Mouse (Mus musculus) ovary, postnatal 10 days (tissue): Measurements from ENCODE around the gene Uqcrq.

Source experiments
- DNase-seq: peaks from one replicate; pipeline ENCODE4 v3.0.0; 2022; ENCODE audit warnings: low spot score

Uqcrq gene

DNA sequence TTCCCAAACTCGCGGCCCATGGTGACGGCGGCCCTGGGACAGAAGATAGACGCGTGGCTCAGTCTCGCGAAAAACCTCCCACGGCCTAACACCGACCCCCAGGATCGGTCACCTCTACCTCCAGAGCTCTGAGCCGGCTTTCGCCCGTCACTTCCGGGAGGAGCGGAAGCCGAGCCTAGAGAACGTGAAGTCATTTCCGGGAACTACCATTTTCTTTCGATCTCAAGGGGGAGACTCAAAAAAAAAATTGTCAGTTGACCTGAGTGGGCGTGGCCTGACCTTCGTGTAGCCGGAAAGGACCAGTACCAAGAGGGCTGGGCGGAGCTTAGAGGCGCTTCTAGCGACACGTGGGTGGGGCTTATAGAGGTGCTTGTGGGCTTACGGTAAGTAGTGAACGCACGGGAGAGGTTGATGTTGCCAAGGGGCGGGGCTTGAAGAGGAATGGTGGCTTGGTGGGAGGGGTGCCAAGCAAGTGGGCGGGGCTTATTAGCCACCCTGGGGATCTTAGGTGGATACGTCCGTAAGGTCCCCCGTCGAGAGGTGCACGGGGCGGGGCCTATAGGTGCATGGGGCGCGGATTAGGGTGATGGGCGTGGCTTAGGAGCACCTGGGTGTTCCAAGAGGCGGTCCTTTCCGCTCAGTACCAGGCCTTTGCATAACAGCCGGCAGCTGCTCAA is at the start of gene Uqcrq, which contains the start of gene Gdf9:
TSS of gene Uqcrq (minus strand) at position 162 of the 677 bp plus-strand sequence.
TSS of gene Gdf9 (plus strand) at position 354 of the 677 bp plus-strand sequence.
- peak; percentile 91 for DNase-seq

DNA sequence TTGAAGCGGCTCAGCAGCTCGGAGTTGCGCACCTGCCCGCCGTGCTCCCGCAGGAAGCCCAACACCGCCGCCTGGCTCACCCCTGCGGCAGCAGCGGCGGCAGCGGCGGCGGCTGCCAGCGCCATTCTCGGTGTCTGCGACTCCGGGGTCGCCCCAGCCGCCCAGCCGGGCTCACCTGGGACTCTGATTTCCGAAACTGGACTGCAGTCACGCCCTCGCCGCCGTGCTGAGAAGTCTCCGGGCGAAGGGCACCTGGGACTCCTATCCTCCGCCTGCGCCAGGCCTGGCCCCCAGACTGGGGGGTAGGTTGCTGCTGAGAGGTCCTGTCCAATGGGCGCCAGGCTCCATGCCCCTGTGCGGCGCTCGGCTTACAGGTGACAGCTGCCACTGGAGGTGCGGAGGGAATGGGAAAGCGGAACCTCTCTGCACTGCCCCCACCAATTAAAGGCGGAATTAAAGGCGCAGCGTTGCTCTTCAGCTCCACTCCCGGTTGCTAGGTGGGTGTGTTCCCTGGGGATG is 49.2 kb upstream of the Uqcrq start, which contains the start of the genes Gm9945 and Sowaha:
TSS of gene Gm9945 (plus strand) at position 384 of the 519 bp plus-strand sequence.
TSS of gene Sowaha (minus strand) at position 492 of the 519 bp plus-strand sequence.
- no peak for DNase-seq

DNA sequence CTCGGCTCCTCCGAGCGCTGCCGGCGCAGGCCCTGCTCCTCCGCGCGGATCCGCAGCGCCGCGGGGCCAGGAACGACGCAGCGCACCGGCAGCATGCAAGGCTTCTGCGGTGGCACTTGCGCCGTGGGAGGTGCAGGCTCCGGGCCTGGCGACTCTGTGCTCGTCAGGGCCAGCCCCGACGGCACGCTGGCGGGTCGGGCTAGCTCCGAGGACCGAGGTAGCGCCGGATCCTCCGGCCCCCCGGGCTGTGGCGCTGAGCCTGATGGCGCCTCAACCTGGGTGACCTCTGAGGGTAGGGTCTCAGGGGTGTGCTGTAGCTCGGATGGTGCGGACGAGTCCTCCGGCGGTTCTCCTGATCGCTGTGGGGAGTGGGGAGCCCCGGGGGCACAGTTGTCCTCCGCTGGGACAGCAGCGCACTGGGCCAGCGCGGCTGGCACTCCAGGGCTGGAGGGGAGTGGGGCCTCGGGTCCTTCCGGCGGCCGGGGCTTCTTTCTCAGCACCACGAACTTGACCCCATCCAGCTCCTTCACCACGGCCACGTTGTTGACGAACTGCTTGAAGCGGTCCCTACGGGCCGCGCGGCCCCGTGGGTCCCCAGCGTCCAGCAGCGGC is 48.6 kb upstream of the Uqcrq start:
- peak; percentile 4 for DNase-seq

DNA sequence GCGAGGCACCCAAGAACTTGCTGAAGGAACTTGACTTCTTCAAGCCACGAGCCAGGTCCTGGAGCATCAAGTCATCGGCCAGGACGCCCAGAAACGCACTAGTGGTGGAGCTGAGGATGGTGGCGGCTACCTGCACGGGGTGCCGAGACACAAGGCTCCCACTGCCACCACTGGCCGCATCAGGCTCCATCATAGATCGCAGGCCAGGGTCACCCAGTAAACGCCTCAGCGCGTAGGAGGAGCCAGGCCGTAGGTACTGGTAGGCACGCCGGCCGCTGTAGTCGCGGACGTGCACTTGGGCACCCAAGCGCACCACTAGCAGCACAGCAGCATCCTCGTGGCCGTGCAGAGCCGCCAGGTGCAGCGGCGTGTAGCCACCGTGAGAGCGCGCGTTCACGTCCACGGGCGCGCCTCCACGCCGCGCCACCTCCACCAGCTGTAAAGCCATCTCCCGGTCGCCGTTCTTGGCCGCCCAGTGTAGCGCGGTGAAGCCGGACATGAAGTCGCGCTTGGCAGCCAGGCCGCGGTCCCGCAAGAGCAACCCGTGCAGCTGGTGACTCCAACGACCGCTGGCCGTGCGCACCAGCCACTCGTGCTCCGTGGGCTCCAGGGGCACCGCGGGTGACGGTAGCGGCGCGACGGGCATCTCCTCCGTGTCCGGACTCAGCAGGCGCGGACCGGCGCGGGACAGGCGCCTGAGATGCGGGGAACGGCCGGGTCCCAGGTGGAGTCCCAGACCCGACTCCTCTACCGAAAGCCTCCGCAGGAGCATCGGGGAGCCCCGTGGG is 47.9 kb upstream of the Uqcrq start:
- no peak for DNase-seq

DNA sequence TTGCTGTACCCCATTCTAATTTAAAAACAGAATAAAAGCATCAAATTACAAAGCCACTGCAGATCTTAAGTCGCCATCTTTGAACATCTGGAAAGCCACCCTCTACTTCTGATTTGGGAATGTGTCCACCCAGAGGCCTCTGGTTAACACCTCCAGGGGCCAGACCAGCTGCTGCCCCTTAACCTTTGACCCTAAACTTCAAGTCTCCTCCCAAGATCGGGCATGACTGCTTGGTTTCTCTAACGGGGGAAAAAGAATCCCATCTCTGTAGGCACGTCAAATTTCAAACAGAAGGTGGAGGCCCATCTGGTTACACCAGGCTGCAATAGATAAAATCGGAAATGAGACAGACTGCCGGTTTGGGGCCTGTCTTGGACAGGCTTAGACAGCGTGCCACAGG is 47.2 kb upstream of the Uqcrq start:
- DNase-seq: no peak

DNA sequence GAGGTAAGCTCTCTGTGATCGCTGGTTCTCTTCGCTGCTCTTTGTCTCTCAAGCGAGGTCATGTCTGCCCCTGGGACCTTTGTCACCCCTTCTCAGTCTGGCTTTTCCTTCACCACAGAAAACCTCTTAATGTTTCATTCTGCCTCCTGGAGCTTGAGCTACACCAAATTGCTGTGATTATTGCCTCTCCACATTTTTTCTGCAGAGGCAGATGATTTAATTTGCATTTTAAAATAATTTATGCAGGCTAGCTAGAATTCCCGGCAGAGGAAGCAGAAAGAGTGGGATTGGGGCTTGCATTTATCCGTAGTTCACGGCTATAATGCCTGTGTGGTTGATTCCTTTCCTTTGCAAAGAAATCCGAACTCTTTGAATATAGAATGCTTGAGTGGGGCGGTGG is 45.0 kb upstream of the Uqcrq start:
- no peak for DNase-seq

DNA sequence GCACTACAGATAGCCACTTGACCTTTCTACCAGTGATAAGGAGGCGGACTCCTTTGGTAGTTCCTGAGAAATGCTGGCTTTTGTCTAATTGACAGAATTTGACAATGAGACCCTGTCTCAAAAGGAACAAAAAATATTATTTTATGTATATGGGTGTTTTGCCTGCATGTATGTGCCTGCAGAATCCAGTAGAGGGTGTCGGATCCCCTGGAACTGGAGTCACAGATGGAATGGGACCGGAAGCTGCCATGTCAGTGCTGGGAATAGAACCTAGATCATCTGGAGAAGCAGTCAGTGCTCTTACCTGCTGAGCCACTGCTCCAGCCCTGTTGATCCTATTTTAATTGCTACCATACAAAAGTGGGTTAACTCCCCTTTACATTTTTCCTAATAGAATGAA is 42.1 kb upstream of the Uqcrq start:
- no peak for DNase-seq

DNA sequence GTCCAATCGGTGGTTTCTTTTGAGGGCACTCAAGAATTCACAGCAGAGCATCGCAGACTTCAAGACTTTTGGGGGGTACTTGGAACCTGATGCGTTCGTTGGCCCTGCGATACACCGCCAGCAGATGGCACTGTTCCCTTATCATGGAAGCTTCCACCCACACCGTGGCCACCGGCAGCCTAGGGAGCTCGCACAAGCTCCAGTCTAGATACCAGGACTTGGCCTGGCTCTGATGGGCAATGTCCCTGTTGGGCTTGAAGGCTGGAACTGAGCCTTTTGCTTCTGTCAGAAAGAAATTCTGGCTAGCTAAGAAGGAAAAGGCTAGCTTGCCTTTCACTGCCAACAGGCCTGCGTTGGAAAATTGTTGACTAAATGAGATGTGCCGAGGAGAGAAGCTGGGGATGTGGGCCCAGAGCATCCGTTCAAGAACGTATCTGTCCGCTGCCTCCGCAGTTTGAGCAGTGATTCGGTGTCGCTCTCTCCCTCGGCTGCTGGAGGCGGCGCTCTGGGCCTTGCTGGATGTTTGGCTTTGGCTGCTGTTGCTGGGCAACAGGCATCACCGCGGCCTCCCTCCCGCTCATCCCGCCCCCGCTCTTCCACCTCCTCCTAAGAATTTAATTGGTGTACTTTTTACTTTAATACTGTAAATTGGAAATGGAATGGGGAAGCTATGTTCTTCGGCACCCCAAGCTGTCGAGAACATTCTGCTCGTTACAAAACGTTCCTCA is 39.5 kb upstream of the Uqcrq start, which contains the start of gene Gm9837:
TSS of gene Gm9837 (minus strand) at position 512 of the 728 bp plus-strand sequence.
- peak; percentile 82 for DNase-seq

DNA sequence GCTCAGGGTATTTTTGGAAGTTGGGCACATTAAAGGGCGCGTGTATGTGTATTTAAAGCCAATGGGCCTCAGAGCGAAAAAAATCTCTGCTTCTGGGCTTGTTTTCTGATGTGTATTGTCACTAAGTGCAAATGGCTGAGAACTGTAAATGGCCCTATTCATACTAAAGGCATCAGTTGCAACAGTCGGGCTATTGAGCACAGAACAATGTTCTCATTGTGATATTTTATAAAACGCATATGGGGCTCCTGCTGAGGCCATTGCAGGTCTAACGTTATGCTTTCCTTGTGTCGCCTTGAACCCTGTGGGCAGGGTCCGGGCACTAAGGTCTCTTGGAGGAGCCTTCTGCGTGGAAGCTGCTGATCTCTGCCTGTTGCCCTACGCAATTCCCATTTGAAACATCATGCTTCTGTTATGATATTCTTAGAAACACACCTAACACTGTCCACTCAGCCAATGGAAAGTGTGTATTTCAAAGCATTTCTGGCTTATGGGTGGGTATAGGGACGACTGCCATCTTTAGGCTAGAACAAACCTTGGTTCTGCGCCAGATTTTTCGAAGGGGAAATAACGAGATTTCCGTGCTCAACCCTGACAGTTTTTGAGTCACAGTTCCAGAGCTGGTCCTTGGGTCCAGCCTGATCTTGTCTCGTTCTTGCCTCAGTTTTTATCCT is 38.8 kb upstream of the Uqcrq start:
- DNase-seq: no peak

DNA sequence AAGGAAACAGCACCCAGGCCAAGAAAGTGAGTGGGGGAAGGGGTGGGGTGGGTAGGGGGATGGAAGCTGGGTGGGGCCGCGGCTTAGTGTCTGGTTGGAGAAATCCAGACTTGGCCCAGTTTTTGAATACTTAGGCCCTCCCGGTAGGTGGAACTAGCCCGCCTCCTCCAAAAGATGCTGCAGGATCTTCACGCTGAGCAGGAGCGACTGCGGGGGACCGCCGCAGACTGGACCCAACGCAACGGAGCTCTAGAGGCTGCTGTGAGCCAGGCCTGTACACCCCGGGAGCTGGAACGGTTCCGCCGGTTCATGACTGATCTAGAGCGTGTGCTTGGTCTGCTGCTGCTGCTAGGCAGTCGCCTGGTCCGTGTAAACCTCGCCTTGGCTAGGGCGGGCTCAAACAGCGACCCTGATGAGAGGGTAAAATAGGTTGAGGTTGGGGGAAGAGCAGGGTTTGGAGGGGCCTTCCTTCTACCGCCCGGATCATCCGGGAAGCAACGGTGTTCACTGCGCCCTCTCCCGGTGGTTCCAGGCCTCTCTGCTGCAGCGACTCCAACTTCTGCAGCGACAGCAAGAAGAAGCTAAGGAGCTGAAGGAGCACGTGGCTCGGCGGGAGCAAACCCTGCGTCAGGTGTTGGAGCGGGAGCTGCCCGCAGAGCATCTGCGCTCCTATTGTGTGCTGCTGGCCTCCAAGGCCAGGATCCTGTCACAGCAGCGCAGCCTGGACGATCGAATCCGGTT is 35.8 kb upstream of the Uqcrq start:
- peak; percentile 63 for DNase-seq

DNA sequence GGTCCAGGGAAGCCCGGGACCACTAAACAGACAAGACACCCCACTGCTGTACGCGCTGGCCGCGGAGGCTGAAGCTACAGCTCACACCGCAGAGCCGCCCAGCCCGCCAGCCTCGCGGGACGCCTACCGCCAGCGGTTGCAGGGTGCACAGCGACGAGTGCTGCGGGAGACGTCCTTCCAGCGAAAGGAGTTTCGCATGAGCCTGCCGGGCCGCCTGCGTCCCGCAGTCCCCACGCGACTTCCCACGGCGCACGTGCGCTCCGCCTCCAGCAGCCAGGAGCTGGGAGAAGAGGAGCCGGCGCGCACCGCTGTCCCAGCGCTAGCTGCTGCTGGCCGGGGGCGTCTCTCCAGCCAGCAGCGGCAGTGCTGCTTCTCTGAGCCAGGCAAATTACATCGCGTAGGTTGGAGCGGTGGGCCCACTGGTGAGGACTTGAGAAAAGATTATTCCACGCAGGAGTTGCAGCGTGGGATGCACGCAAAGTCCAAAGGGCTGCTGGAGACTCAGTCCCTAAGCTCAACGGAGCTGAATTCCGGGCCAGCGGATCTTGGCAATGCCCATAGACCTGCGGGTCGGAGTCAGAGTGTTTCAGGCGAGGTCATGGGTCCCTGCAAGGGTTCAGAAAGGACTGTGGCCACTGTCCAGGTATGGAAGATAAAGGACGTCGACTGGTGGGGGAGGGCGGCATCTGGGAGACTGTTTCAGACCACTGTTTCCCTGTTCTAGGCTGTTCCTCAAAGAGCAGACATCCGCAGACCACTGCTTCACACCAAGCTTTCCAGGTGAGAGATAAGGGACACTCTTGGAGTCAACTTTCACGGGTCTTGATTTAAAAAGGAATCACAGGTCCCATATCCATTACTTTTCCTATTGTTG is 33.2 kb upstream of the Uqcrq start:
- DNase-seq: no peak

DNA sequence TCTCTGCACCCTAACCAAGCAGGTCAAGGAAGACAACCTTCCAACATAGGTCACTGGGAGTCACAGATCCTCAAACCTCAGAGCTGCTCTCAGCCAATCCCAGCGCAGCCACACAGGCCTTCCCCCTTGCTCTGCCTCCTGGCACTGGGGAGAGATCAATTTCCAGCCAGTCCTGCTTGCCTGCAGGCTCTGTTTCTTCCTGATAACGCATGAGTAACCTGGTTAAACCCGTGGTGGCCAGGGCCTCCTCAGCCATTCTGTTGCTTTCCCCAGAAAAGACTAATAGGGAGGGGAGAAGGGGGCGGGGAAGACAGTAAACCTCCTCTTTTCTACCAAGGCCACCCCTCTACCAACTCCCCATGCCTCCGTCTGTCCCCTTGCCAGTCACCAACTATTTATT is 31.1 kb upstream of the Uqcrq start:
- no peak for DNase-seq

DNA sequence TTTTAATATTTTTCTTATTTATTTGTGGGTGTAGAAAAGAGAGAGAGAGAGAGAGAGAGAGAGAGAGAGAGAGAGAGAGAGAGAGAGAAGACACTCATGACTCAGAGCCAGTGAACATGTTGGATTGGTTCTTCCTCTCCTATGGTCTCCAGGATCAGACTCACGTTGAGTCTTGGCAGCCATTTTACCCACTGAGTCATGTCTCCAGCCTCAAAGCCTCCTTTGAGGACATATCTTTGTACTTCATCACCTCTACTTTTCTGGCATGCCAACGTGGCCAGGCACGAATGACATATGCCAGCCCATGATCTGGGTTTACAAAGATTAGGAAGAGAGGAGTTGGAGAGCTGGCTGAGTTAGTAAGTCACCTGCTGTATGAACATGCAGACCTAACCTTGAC is 29.6 kb upstream of the Uqcrq start:
- DNase-seq: no peak

DNA sequence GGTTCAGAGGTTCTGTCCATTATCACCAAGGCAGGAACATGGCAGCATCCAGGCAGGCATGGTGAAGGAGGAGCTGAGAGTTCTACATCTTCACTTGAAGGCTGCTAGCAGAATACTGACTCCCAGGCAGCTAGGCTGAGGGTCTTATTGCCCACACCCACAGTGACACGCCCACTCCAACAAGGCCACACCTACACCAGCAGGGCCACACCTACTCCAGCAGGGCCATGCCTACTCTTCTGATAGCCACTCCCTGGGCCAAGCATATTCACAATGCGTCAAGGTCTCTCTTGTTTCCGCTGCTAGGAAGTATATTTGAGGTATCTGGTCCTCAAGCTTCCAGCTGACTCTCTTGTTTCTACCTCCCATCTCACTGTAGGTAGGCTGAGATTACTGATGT is 28.4 kb upstream of the Uqcrq start:
- no peak for DNase-seq

DNA sequence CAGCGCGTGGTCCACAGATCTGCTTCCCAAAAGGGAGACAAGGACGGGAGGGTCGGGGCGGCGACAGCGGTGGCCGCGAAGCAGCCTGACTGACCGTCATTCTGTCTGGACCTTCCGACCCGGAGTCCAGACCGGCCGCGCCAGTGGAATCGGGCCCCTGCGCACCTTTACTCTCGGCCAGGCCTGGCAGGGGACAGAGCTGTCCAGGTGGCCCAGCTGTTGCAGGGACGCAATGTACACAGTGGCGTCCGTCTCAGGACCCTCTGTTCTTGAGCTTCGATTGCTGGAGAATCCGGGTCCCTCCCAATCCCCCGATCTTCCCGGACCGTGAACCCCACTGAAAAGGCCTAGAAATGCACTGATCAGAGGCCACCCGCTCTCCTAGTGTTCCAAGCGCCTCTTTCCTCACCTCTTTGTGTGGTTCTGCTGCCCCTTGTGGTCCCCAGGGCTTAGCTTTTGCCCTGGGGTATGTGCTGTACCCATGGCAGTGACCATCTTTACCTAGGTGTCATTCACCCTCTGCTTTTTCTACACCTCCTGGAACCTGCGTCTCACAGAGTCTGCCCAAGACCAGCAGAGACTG is 26.8 kb upstream of the Uqcrq start:
- no peak for DNase-seq

DNA sequence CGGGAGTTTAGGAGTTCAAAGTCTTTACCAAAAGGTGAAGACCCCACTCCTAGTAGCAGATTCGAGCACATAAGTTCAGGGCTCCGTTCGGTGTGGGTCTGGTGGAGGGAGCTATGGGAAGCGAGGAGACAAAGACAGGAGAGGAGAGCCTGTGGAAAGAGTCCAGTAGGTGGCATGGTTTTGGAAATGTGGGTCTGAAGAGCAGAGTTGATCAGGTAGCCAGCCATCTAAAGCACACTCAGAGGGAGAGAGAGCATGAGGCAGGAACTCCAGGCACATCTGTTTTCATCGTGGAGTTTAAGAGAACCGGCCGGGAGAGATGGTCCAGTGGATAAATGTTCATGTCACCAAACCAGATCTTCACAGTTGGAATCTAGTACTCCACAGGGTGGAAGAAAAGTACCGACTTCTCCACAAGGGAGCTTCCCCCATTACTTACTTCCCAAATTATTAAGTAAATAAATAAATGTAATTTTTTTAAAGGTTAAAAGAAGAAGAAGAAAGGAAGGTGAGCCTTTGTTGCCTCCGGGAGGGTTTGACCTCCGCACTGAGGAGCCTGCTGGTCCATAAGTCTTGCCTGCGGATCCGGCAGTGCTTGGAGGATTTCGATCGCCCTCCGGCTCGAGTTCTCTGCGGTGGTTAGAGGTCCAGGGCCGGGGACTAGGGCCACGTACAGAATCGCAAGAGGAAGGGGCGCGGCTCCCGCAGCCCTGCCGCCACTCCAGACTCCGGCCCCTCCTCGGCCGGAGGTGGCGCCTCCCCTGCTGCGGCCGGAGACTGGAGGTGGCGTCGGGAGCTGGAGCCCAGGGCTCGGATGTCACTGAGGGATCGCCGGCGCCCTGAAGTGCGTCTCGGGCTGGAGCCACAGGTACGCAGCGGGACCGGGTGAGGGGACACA is 26.1 kb upstream of the Uqcrq start, which contains the start of the genes Gm10447 and Shroom1:
TSS of gene Gm10447 (minus strand) at position 637 of the 898 bp plus-strand sequence.
TSS of gene Shroom1 (plus strand) at position 732 of the 898 bp plus-strand sequence.
- DNase-seq: no peak

DNA sequence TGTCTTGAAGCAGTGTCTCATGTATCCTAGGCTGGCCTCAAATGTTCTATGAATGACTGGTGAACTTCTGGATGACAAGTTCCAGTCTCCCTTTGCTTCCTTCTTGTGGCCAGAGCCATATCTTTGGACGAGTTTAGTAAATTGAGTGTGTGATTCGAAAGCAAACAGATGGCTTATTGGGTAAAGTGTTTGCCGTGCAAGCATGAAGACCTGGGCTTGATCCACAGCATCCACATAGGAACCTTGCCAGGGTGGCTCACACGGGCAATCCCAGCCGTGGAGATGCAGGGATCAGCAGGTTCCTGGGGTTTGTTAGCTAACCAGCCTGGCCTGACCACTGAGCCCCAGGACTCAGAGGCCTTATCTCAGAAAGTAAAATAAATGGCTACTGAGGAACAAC is 22.4 kb upstream of the Uqcrq start:
- no peak for DNase-seq

DNA sequence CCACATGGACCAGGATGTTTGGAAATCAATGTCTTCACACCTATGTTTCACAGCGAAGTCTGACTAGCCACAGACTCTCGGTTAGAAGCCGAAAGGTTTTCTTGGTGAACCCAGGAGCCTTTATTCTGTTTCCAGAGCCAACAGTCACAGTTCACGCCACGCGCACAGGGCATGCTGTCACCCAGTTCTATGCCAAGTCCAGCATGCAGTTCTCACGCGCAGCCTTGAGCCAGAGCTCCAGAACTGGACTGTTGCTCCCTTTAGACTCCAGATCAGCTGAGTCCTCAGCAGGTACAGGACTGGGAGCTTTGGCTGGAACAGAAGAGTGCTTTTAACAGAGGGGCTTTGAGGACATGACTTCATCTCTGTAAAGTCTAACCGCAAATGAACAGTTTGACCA is 21.8 kb upstream of the Uqcrq start:
- DNase-seq: no peak
